13 mouse cellular contexts compared by ENCODE assay signal in the genomic region with DNA sequence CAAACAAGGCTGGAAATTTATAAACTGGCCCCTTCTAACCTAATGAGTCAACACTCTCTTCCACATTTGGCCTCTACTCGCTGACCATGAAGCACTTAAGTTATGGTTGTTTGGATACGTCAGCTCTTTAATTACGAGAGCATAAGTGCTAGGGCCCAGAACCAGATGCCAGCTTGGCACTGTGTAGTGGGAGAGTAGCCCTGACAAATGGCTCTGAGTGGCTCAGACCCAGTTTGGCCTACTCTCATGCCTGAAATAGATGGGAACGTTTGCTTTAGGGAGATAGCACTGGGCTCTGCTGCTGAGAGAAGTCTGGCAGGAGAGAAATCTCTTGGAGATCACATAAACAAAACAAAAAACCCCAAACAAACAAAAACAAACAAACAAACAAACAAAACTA.
A peak's percentile ranks its signal among the peaks of the same experiment; 100 is the strongest.
DNase-seq lines count a peak whose midpoint lies in the region; ATAC-seq and TF ChIP-seq lines count a peak whose summit lies in the region.
"Had no signal": no experiment of that assay in that cellular context is flagged by ENCODE, and none has a peak within 500 bp of the region (broad histone marks: within the 10 kb centered on the region; RNA-seq: fewer than 3 reads in every experiment).

No protein-coding gene starts in this region.

- H3K36me3 ChIP-seq in intestine, postnatal 0 days (ENCODE audit: control insufficient read depth, insufficient read depth), result no peaks in the 10 kb centered on the region
- H3K36me3 ChIP-seq: liver, embryonic 15.5 days had no signal

- DNase-seq in layer of hippocampus, adult 2 months (ENCODE audit: low spot score in 2 of 2), result peak; percentile 19 to 27
- DNase-seq in layer of hippocampus, adult 11-12 months (ENCODE audit: low spot score), result no peak
- peak; percentile 5 for DNase-seq in adrenal gland, postnatal 25 days
- DNase-seq in cerebellum, adult 2 months, result peak; percentile 54 to 79
- peak; percentile 51 for DNase-seq in heart, adult 8-10 months (ENCODE audit: low spot score)
- no peak for DNase-seq in c-Kit-positive CD71-positive TER-119-positive erythroid progenitor cells, embryonic 14.5 days (ENCODE audit: low spot score)
- no peak for DNase-seq in right cerebral cortex, postnatal 25 days
- DNase-seq: thymus, postnatal 4 days had no signal

- no peaks in the 10 kb centered on the region; the same call in 1 of the 2 replicates for H3K27me3 ChIP-seq in cerebellum, adult 2 months (ENCODE audit: control insufficient read depth, insufficient read depth, low read length)
- no peaks in the 10 kb centered on the region for H3K27me3 ChIP-seq in intestine, postnatal 0 days (replicated peaks; ENCODE audit: control insufficient read depth, insufficient read depth, low read length)
- H3K27me3 ChIP-seq: liver, embryonic 15.5 days; midbrain, embryonic 12.5 days had no signal

- no peaks in the 10 kb centered on the region for H3K9me3 ChIP-seq in intestine, postnatal 0 days (ENCODE audit: control insufficient read depth)
- H3K9me3 ChIP-seq: liver, embryonic 15.5 days had no signal

- peaks cover 2% of the 10 kb centered on the region for H3K4me1 ChIP-seq in cerebellum, adult 2 months (ENCODE audit: control insufficient read depth, insufficient read depth, low read length)
- no peaks in the 10 kb centered on the region for H3K4me1 ChIP-seq in intestine, postnatal 0 days (replicated peaks; ENCODE audit: control insufficient read depth, insufficient read depth, low read length)
- H3K4me1 ChIP-seq: liver, embryonic 15.5 days; midbrain, embryonic 12.5 days had no signal

- H3K4me3 ChIP-seq in layer of hippocampus, adult 2 months, result no peak overlapping the region
- no peak overlapping the region for H3K4me3 ChIP-seq in cerebellum, adult 2 months (replicated peaks; ENCODE audit: insufficient read depth, low read depth, low read length)
- no peak overlapping the region for H3K4me3 ChIP-seq in intestine, postnatal 0 days (ENCODE audit: low read depth, low read length)
- H3K4me3 ChIP-seq: erythroblast, embryonic 14.5 days; left cerebral cortex, adult 2 months; liver, embryonic 15.5 days; midbrain, embryonic 12.5 days had no signal

- peak overlapping the region; percentile 36; the same call in 1 of the 2 replicates for H3K27ac ChIP-seq in layer of hippocampus, adult 2 months
- no peak overlapping the region for H3K27ac ChIP-seq in cerebellum, adult 2 months (ENCODE audit: insufficient read depth, low read length)
- H3K27ac ChIP-seq in intestine, postnatal 0 days (ENCODE audit: low read depth, low read length), result no peak overlapping the region
- H3K27ac ChIP-seq: left cerebral cortex, adult 2 months; liver, embryonic 15.5 days; midbrain, embryonic 12.5 days had no signal

- no peak overlapping the region for H3K4me2 ChIP-seq in intestine, postnatal 0 days (replicated peaks; ENCODE audit: low read depth)
- H3K4me2 ChIP-seq: liver, embryonic 15.5 days; midbrain, embryonic 12.5 days had no signal

- H3K9ac ChIP-seq in intestine, postnatal 0 days (ENCODE audit: low read depth, low read length), result no peak overlapping the region
- H3K9ac ChIP-seq: liver, embryonic 15.5 days; midbrain, embryonic 12.5 days had no signal

- no peak for TF ChIP-seq POLR2A in cerebellum, adult 2 months (IDR thresholded peaks at IDR 0.05; ENCODE audit: borderline replicate concordance, insufficient read depth, low read length)

- TF ChIP-seq CTCF in layer of hippocampus, adult 2 months (conservative IDR thresholded peaks at IDR 0.05), result no peak
- TF ChIP-seq CTCF in cerebellum, adult 2 months (IDR thresholded peaks at IDR 0.05; ENCODE audit: borderline replicate concordance, insufficient read depth, low read depth, low read length), result no peak
- TF ChIP-seq CTCF in intestine, postnatal 0 days (IDR thresholded peaks at IDR 0.05; ENCODE audit: low read depth), result no peak

- 8% methylated on average over 4 of the region's 4 CpGs for WGBS in cerebellum, adult 2 months
- WGBS in intestine, postnatal 0 days, result 79% methylated on average over 4 of the region's 4 CpGs

- no peak for ATAC-seq in intestine, postnatal 0 days

Comparison
In these comparisons a context has a peak if more than half of its experiments do, and no peak if none do; other contexts are left out.
1. DNase-seq: peak in layer of hippocampus, adult 2 months (2 of 2), adrenal gland, postnatal 25 days (single experiment), cerebellum, adult 2 months (2 of 2) and heart, adult 8-10 months (single experiment); none in layer of hippocampus, adult 11-12 months (single experiment), c-Kit-positive CD71-positive TER-119-positive erythroid progenitor cells, embryonic 14.5 days (single experiment) and right cerebral cortex, postnatal 25 days (single experiment).